ENCODE assay signal across 11 mouse cellular contexts in genomic region chr5:3387138-3387537, GRCm38 (mm10). TPM values are rescaled to one million over a fixed set of nuclear protein-coding genes. Genes with fewer than 3 reads are reported as not detected.
DNase-seq lines count a peak whose midpoint lies in the region; ATAC-seq lines count a peak whose summit lies in the region.
"Had no signal": no experiment of that assay in that cellular context is flagged by ENCODE, and none has a peak within 500 bp of the region (broad histone marks: within the 10 kb centered on the region; RNA-seq: fewer than 3 reads in every experiment).

No protein-coding gene starts in this region.

- H3K4me3 ChIP-seq in heart, embryonic 13.5 days = no peak overlapping the region
- no peak overlapping the region for H3K4me3 ChIP-seq in midbrain, embryonic 13.5 days (replicated peaks)
- H3K4me3 ChIP-seq in midbrain, embryonic 15.5 days = no peak overlapping the region
- H3K4me3 ChIP-seq in hindbrain, embryonic 16.5 days (ENCODE audit: low read length) = no peak overlapping the region
- H3K4me3 ChIP-seq: embryonic facial prominence, embryonic 12.5 days; midbrain, embryonic 10.5 days; neural tube, embryonic 15.5 days had no signal

- H3K9ac ChIP-seq in heart, embryonic 13.5 days = no peak overlapping the region
- H3K9ac ChIP-seq in midbrain, embryonic 13.5 days (replicated peaks) = no peak overlapping the region
- H3K9ac ChIP-seq in midbrain, embryonic 15.5 days = no peak overlapping the region
- no peak overlapping the region for H3K9ac ChIP-seq in hindbrain, embryonic 16.5 days (ENCODE audit: low read depth, low read length)
- H3K9ac ChIP-seq: embryonic facial prominence, embryonic 12.5 days; neural tube, embryonic 15.5 days had no signal

- H3K4me1 ChIP-seq in heart, embryonic 13.5 days = peaks cover 45% of the 10 kb centered on the region
- peaks cover 8% of the 10 kb centered on the region; the same call in 1 of the 2 replicates for H3K4me1 ChIP-seq in midbrain, embryonic 13.5 days (replicated peaks)
- no peaks in the 10 kb centered on the region for H3K4me1 ChIP-seq in midbrain, embryonic 15.5 days
- H3K4me1 ChIP-seq in hindbrain, embryonic 16.5 days (ENCODE audit: control insufficient read depth, insufficient read depth, low read depth, low read length) = no peaks in the 10 kb centered on the region
- H3K4me1 ChIP-seq: neural tube, embryonic 15.5 days had no signal

- no peaks in the 10 kb centered on the region for H3K9me3 ChIP-seq in heart, embryonic 13.5 days
- no peaks in the 10 kb centered on the region for H3K9me3 ChIP-seq in midbrain, embryonic 13.5 days
- no peaks in the 10 kb centered on the region for H3K9me3 ChIP-seq in midbrain, embryonic 15.5 days
- no peaks in the 10 kb centered on the region for H3K9me3 ChIP-seq in hindbrain, embryonic 16.5 days (ENCODE audit: control insufficient read depth, low read length)
- H3K9me3 ChIP-seq: embryonic facial prominence, embryonic 12.5 days; midbrain, embryonic 10.5 days; neural tube, embryonic 15.5 days had no signal

- H3K4me2 ChIP-seq in heart, embryonic 13.5 days = peak overlapping the region; percentile 24; the same call in 1 of the 2 replicates
- no peak overlapping the region for H3K4me2 ChIP-seq in midbrain, embryonic 13.5 days (replicated peaks)
- H3K4me2 ChIP-seq in midbrain, embryonic 15.5 days = no peak overlapping the region
- H3K4me2 ChIP-seq in hindbrain, embryonic 16.5 days (ENCODE audit: low read length) = no peak overlapping the region
- H3K4me2 ChIP-seq: embryonic facial prominence, embryonic 12.5 days; neural tube, embryonic 15.5 days had no signal

- H3K36me3 ChIP-seq in heart, embryonic 13.5 days = peaks cover 19% of the 10 kb centered on the region
- H3K36me3 ChIP-seq in midbrain, embryonic 13.5 days = no peaks in the 10 kb centered on the region
- no peaks in the 10 kb centered on the region for H3K36me3 ChIP-seq in midbrain, embryonic 15.5 days (replicated peaks)
- H3K36me3 ChIP-seq in hindbrain, embryonic 16.5 days (ENCODE audit: control insufficient read depth, insufficient read depth, low read length) = no peaks in the 10 kb centered on the region
- H3K36me3 ChIP-seq: embryonic facial prominence, embryonic 12.5 days; midbrain, embryonic 10.5 days; neural tube, embryonic 15.5 days had no signal

- H3K27ac ChIP-seq in heart, embryonic 13.5 days (replicated peaks) = peak overlapping the region; percentile 37
- H3K27ac ChIP-seq in midbrain, embryonic 13.5 days = no peak overlapping the region
- no peak overlapping the region for H3K27ac ChIP-seq in midbrain, embryonic 15.5 days
- no peak overlapping the region for H3K27ac ChIP-seq in hindbrain, embryonic 16.5 days (ENCODE audit: low read depth, low read length)
- H3K27ac ChIP-seq: embryonic facial prominence, embryonic 12.5 days; midbrain, embryonic 10.5 days; neural tube, embryonic 15.5 days had no signal

- no peak for ATAC-seq in heart, embryonic 13.5 days (ENCODE audit: extremely low read depth, insufficient number of reproducible peaks, low FRiP score, low TSS enrichment)
- ATAC-seq in midbrain, embryonic 13.5 days = 0 out of 2 replicates have a peak, but pooled peaks have one; percentile 55
- no peak; the same call in 1 of the 2 replicates for ATAC-seq in midbrain, embryonic 15.5 days (replicated peaks)
- ATAC-seq in hindbrain, embryonic 16.5 days = 0 out of 2 replicates have a peak, but pooled peaks have one; percentile 40

- no peaks in the 10 kb centered on the region for H3K27me3 ChIP-seq in heart, embryonic 13.5 days (replicated peaks)
- no peaks in the 10 kb centered on the region for H3K27me3 ChIP-seq in midbrain, embryonic 13.5 days
- H3K27me3 ChIP-seq in midbrain, embryonic 15.5 days (replicated peaks) = no peaks in the 10 kb centered on the region
- H3K27me3 ChIP-seq in hindbrain, embryonic 16.5 days (replicated peaks; ENCODE audit: control insufficient read depth, insufficient read depth, low read length) = no peaks in the 10 kb centered on the region
- H3K27me3 ChIP-seq: embryonic facial prominence, embryonic 12.5 days; neural tube, embryonic 15.5 days had no signal

- no peak for DNase-seq in heart, adult 8-10 months (ENCODE audit: low spot score)
- peak; percentile 13 for DNase-seq in skeletal muscle tissue, adult 2 months (ENCODE audit: low read depth, low spot score)
- DNase-seq in right cerebral cortex, postnatal 14 days = no peak
- DNase-seq in left cerebral cortex, adult 8-10 months (ENCODE audit: low spot score in 2 of 2) = no peak

- 53% methylated on average over 5 of the region's 5 CpGs for WGBS in heart, embryonic 13.5 days
- WGBS in midbrain, embryonic 13.5 days = 65% methylated on average over 5 of the region's 5 CpGs
- 54% methylated on average over 5 of the region's 5 CpGs for WGBS in midbrain, embryonic 15.5 days
- 37% methylated on average over 5 of the region's 5 CpGs for WGBS in hindbrain, embryonic 16.5 days

RNA-seq across cellular contexts. Expression of gene Cdk6, which starts 45.9 kb away (rescaled TPM):
- polyA plus RNA-seq in heart, embryonic 13.5 days (2015; fragmentation: Nextera tagmentation; extraction: Ambion mirVana) = 28.1 and 30.9 TPM in 2 replicates
- 1 to 10 TPM; 4.2 to 9.5 (median 6.3) TPM for total RNA-seq in heart, adult 8-10 months (2022)
- 15.9 and 18.0 TPM in 2 replicates for polyA plus RNA-seq in midbrain, embryonic 13.5 days (2015; fragmentation: Nextera tagmentation; extraction: Ambion mirVana)
- polyA plus RNA-seq in midbrain, embryonic 15.5 days (2015; fragmentation: Nextera tagmentation; extraction: Ambion mirVana) = 10.2 and 12.4 TPM in 2 replicates
- 12.6 and 13.9 TPM in 2 replicates for polyA plus RNA-seq in hindbrain, embryonic 16.5 days (2015; fragmentation: Nextera tagmentation; extraction: Ambion mirVana)
- 1 to 10 TPM; 2.4 to 6.4 (median 3.8) TPM for total RNA-seq in left cerebral cortex, adult 8-10 months (2022)

Comparison
In these comparisons a context has a peak if more than half of its experiments do, and no peak if none do; other contexts are left out.
1. ATAC-seq: peak in midbrain, embryonic 13.5 days (single experiment) and hindbrain, embryonic 16.5 days (single experiment); none in heart, embryonic 13.5 days (single experiment) and midbrain, embryonic 15.5 days (single experiment).